Mouse (Mus musculus) thymus, postnatal 25 days (tissue): Measurements from ENCODE around the gene Gm14743.
"Not testable (repeated sequence)": the region's sequence is repeated elsewhere in the genome, so short reads cannot be mapped to it uniquely, and the experiment has no call there.

Experiments
- DNase-seq: peaks from one replicate; pipeline ENCODE4 v3.0.0; 2022

Gm14743 gene

GRCm38 (mm10) chrX:78245821-78246220, at the start of gene Gm14743:
Gm14743 (minus strand) TSS chrX:78245921.
- DNase-seq, result not testable (repeated sequence)

GRCm38 (mm10) chrX:78202829-78203228, 42.9 kb downstream of the Gm14743 start:
- no peak for DNase-seq

GRCm38 (mm10) chrX:78202220-78202619, 43.5 kb downstream of the Gm14743 start:
- DNase-seq, result not testable (repeated sequence)
